Mouse (Mus musculus) bone marrow macrophage, adult 2 months (primary cell): ENCODE data around the gene Slc7a15.
"Not testable (repeated sequence)": the region's sequence is repeated elsewhere in the genome, so short reads cannot be mapped to it uniquely, and the experiment has no call there.

Experiments used
- CTCF ChIP-seq: IDR thresholded peaks from 2 replicates; pipeline ENCODE4 v1.5.1; 2012; ENCODE audit warnings: low read depth, mild to moderate bottlenecking, low read length, moderate library complexity
- POLR2A ChIP-seq: IDR thresholded peaks from 2 replicates; pipeline ENCODE4 v1.6.1; 2012; ENCODE audit warnings: mild to moderate bottlenecking, low read depth, low read length, borderline replicate concordance

GRCm38 (mm10) chr12:8640186-8640585, 41.3 kb upstream of the Slc7a15 start:
- not testable (repeated sequence) for TF ChIP-seq CTCF, POLR2A
